26 mouse cellular contexts compared by ENCODE assay signal in the genomic region with DNA sequence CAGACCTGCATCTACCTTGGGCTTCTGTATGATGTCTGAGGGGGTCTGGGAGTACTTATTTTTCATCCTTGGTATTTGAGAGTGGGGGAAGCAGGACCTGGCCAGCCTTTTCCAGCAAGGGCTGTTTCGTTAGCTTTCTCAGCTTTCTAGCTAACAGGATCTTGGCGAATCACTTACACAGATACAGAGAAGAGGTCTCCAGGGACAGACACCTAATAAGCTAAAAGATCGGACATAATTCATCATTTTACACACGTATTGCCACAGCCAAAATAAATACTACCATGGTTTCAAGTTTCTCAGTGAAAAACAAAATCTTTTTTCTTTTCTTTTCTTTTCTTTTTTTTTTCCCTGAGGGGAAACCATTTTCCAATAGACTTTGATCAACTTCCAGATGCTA.
"Had no signal": no experiment of that assay in that cellular context is flagged by ENCODE, and none has a peak within 500 bp of the region (broad histone marks: within the 10 kb centered on the region; RNA-seq: fewer than 3 reads in every experiment).

No protein-coding gene starts in this region.

- H3K4me1 ChIP-seq: liver, embryonic 15.5 days had no signal

- DNase-seq: gastrocnemius, postnatal 14 days; gastrocnemius, postnatal 36 days; heart, adult 2 months; heart, postnatal 14 days; heart, postnatal 36 days; kidney, adult 11 months; kidney, adult 2 months; kidney, adult 9 months; kidney, postnatal 14 days; kidney, postnatal 36 days; liver; liver, embryonic 13.5 days had no signal

- H3K9me3 ChIP-seq: heart, embryonic 13.5 days; heart, embryonic 15.5 days; hindbrain, embryonic 13.5 days; hindbrain, embryonic 15.5 days; kidney, embryonic 15.5 days; limb, embryonic 13.5 days; liver, embryonic 13.5 days; liver, embryonic 15.5 days had no signal

- H3K36me3 ChIP-seq: heart, embryonic 13.5 days; heart, embryonic 15.5 days; hindbrain, embryonic 13.5 days; hindbrain, embryonic 15.5 days; kidney, embryonic 15.5 days; liver, embryonic 13.5 days; liver, embryonic 15.5 days had no signal

- H3K4me3 ChIP-seq: heart, adult 2 months; heart, embryonic 13.5 days; heart, embryonic 15.5 days; hindbrain, embryonic 13.5 days; hindbrain, embryonic 15.5 days; kidney, embryonic 15.5 days; layer of hippocampus, adult 2 months; left cerebral cortex, adult 2 months; limb, embryonic 13.5 days; liver, embryonic 13.5 days; liver, embryonic 15.5 days had no signal

- H3K9ac ChIP-seq: heart, embryonic 13.5 days; heart, embryonic 15.5 days; hindbrain, embryonic 13.5 days; hindbrain, embryonic 15.5 days; kidney, embryonic 15.5 days; limb, embryonic 13.5 days; liver, embryonic 13.5 days; liver, embryonic 15.5 days had no signal

- ATAC-seq: hindbrain, postnatal 0 days; intestine, embryonic 16.5 days had no signal

- H3K27ac ChIP-seq: heart, adult 2 months; heart, embryonic 13.5 days; heart, embryonic 15.5 days; hindbrain, embryonic 13.5 days; hindbrain, embryonic 15.5 days; hindbrain, postnatal 0 days; kidney, embryonic 15.5 days; kidney, postnatal 0 days; layer of hippocampus, adult 2 months; left cerebral cortex, adult 2 months; liver, embryonic 13.5 days; liver, embryonic 15.5 days had no signal

- H3K27me3 ChIP-seq: heart, embryonic 13.5 days; heart, embryonic 15.5 days; hindbrain, embryonic 13.5 days; hindbrain, embryonic 15.5 days; kidney, embryonic 15.5 days; limb, embryonic 13.5 days; liver, embryonic 13.5 days; liver, embryonic 15.5 days had no signal

- H3K4me2 ChIP-seq: heart, embryonic 11.5 days; heart, embryonic 13.5 days; heart, embryonic 15.5 days; hindbrain, embryonic 13.5 days; hindbrain, embryonic 15.5 days; kidney, embryonic 15.5 days; limb, embryonic 13.5 days; liver, embryonic 11.5 days; liver, embryonic 13.5 days; liver, embryonic 15.5 days had no signal
